Mouse (Mus musculus) kidney, postnatal 0 days (tissue): ENCODE measurements around the gene Dennd4a. TPM values are rescaled to one million over a fixed set of nuclear protein-coding genes. Genes with fewer than 3 reads are reported as not detected.

ENCODE experiments used
- ATAC-seq: fragments of 200-750 bp; cut with Nextera tagmentation; replicated peaks from 2 replicates; pipeline ENCODE4 v1.8.0; 2017; ENCODE audit warnings: low read depth, moderate number of reproducible peaks, moderate TSS enrichment, moderate library complexity; ENCODE audit not compliant: low FRiP score
- DNase-seq: peaks from one replicate; pipeline ENCODE4 v3.0.0-alpha.2; 2016; ENCODE audit warnings: low spot score
- H3K27ac ChIP-seq: fragments of 300-500 bp; sonication (generic); 2 replicates; pipeline ENCODE4 v1.5.1; 2014; ENCODE audit warnings: mild to moderate bottlenecking
- H3K27me3 ChIP-seq: fragments of 300-500 bp; sonication (generic); 2 replicates; pipeline ENCODE4 v1.6.1; 2014; ENCODE audit warnings: low read length, mixed read lengths; ENCODE audit not compliant: insufficient read depth
- H3K36me3 ChIP-seq: fragments of 300-500 bp; sonication (generic); 2 replicates; pipeline ENCODE4 v1.6.1; 2014; ENCODE audit warnings: low read length, mixed read lengths; ENCODE audit not compliant: insufficient read depth
- H3K4me1 ChIP-seq: fragments of 300-500 bp; sonication (generic); replicated peaks from 2 replicates; pipeline ENCODE4 v1.6.1; 2014; ENCODE audit warnings: antibody characterized with exemption, low read length, mixed read lengths; ENCODE audit not compliant: insufficient read depth
- H3K4me2 ChIP-seq: fragments of 300-500 bp; sonication (generic); 2 replicates; pipeline ENCODE4 v1.6.1; 2014; ENCODE audit warnings: mild to moderate bottlenecking, low read length, moderate library complexity, mixed read lengths
- H3K4me3 ChIP-seq: fragments of 300-500 bp; sonication (generic); replicated peaks from 2 replicates; pipeline ENCODE4 v1.5.1; 2014; ENCODE audit warnings: low read depth, low read length
- H3K9ac ChIP-seq: fragments of 300-500 bp; sonication (generic); 2 replicates; pipeline ENCODE4 v1.6.1; 2014; ENCODE audit warnings: low read depth, low read length
- H3K9me3 ChIP-seq: fragments of 300-500 bp; sonication (generic); replicated peaks from 2 replicates; pipeline ENCODE4 v1.6.1; 2016; ENCODE audit warnings: low read length, inconsistent platforms, mixed read lengths
- CTCF ChIP-seq: IDR thresholded peaks from 2 replicates; pipeline ENCODE4 v1.5.1; 2016; ENCODE audit warnings: antibody characterized with exemption, low read depth, mild to moderate bottlenecking, moderate library complexity
- WGBS: fragments of 180-500 bp; shearing (Covaris S2); extraction: QIAGEN DNeasy Blood & Tissue Kit; methylation state at CpG from one replicate; pipeline ENCODE4 v1.1.7; 2014; 5-methylcytosine and 5-hydroxymethylcytosine counted together
- polyA plus RNA-seq: library from polyadenylated mRNA; unstranded; fragments of >200 nt; fragmentation: Nextera tagmentation; extraction: Ambion mirVana; gene quantifications from 2 replicates; pipeline ENCODE4 v1.2.1, GENCODE M21; 2015

Gene Dennd4a
- polyA plus RNA-seq, 1 experiment from 2014 or later = 2.7 TPM

DNA sequence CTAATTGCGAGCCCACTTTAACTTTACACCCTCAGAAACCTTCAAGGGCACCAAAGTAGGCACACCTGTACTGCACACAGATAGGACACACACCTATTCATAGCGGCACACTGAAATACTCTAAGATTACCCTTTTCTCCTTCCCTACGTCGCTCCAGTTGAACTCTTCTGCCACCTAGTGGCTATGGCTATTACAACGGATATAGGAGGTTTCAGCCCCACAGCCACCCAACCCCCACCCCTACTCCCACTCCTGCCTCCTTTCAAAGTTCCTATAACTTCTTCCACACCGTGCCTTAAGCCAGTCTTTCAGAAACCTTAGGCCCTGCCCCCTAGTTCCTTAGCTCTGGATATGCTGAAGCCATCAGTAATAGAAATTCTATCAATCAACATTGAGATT, 125.4 kb downstream of the Dennd4a start:
- Histone ChIP-seq H3K27ac (no peak overlapping the region), H3K4me3 (no peak overlapping the region), H3K9ac (no peak overlapping the region), H3K4me2 (no peak overlapping the region), H3K4me1 (no peaks in the 10 kb centered on the region), H3K36me3 (no peaks in the 10 kb centered on the region), H3K27me3 (no peaks in the 10 kb centered on the region), H3K9me3 (no peaks in the 10 kb centered on the region)
- no peak for ATAC-seq
- 10% methylated on average over 6 of the region's 6 CpGs for WGBS
- TF ChIP-seq CTCF = peak; percentile 85
- DNase-seq = peak; percentile 83

DNA sequence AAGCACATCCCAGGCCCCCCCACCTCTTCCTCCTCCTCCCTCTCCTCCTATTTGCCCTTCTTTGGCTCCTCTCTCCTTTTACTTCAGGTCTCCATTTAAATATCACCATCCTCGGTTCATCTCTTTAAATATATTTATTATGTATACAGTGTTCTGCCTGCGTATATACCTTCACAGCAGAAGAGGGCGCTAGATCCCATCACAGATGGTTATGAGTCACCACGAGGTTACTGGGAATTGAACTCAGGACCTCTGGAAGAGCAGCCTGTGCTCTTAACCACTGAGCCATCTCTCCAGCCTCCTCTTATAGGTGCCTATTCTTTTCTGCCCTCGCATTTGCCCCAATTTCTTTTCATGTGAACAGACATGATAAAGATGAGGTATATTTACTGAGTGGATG, 126.4 kb downstream of the Dennd4a start:
- WGBS = 65% methylated on average over 5 of the region's 5 CpGs

DNA sequence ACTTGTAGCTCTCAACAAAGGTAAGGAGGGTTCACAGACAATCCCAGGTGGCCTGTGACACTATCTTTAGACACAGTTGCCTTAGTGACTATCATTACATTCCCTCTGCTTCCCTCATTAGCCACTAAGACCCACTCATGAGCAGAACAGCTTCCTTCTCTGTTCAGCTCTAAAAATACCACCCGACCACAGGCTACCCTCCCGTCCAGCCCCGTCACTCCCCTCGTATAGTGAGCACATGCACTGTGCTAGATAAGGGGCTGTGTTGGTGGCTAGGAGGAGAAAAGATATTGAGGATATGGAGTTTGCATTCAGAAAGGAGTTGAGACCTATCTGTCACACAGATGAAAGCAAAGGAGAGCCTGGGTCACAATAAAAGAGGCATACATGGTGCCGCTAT, 127.4 kb downstream of the Dennd4a start:
- Histone ChIP-seq H3K4me3 (no peak overlapping the region), H3K4me1 (no peaks in the 10 kb centered on the region), H3K9ac (no peak overlapping the region), H3K27ac (no peak overlapping the region), H3K9me3 (no peaks in the 10 kb centered on the region), H3K4me2 (no peak overlapping the region), H3K36me3 (no peaks in the 10 kb centered on the region), H3K27me3 (no peaks in the 10 kb centered on the region)
- WGBS = 78% methylated on average over 5 of the region's 5 CpGs
- no peak for ATAC-seq
- TF ChIP-seq CTCF = no peak
- DNase-seq = no peak

More for the DNA sequence above, 126.4 kb downstream of the Dennd4a start:
- no peaks in the 10 kb centered on the region for H3K27me3 ChIP-seq
- H3K9me3 ChIP-seq = no peaks in the 10 kb centered on the region
- no peak overlapping the region for H3K4me2 ChIP-seq
- H3K9ac ChIP-seq = no peak overlapping the region
- H3K4me1 ChIP-seq = no peaks in the 10 kb centered on the region
- ATAC-seq (no peak), DNase-seq (no peak)
- no peak overlapping the region for H3K4me3 ChIP-seq
- peak; percentile 23; the same call in 1 of the 2 replicates for TF ChIP-seq CTCF
- H3K27ac ChIP-seq = no peak overlapping the region
- H3K36me3 ChIP-seq = no peaks in the 10 kb centered on the region

DNA sequence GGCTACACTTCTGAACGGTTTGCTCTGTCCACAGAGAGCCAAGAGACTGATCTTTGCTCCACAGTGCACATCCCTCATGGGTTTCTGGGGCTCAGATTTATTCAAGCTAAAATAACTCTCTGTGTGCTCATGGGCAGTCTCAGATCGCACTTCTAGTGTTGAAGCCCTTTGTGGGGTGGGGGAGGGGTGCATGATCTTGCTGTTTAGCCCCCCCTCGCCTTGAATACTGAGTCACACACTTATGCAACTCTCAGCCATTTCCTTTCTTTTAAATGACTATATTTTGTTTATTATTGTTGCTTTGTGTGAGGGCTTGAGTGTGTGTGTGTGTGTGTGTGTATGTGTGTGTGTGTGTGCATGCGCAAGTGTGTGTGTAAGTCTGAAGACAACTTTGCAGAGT, 128.1 kb downstream of the Dennd4a start:
- WGBS = 51% methylated on average over 4 of the region's 4 CpGs
- ATAC-seq = no peak
- Histone ChIP-seq H3K36me3 (no peaks in the 10 kb centered on the region), H3K9ac (no peak overlapping the region), H3K4me3 (no peak overlapping the region), H3K27me3 (no peaks in the 10 kb centered on the region), H3K9me3 (no peaks in the 10 kb centered on the region), H3K27ac (no peak overlapping the region), H3K4me2 (no peak overlapping the region), H3K4me1 (0 out of 2 replicates have a peak, but pooled peaks cover 4% of the 10 kb centered on the region)
- no peak for TF ChIP-seq CTCF
- no peak for DNase-seq

DNA sequence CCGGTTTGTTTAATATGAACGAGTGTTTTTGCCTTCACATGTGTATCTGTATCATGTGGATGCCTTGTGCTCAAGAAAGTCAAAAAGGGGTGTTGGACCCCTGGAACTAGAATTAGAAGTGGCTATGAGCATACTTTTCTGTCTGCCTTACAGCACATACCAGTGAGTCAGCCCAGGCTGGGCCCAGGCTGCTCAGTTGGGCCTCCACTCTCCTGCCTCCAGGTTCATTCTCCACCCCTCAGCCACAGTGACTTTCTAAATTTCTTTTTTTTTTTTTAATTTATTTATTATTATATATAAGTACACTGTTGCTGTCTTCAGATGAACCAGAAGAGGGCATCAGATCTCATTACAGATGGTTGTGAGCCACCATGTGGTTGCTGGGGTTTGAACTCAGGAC, 128.7 kb downstream of the Dennd4a start:
- no peak for ATAC-seq
- no peak for TF ChIP-seq CTCF

DNA sequence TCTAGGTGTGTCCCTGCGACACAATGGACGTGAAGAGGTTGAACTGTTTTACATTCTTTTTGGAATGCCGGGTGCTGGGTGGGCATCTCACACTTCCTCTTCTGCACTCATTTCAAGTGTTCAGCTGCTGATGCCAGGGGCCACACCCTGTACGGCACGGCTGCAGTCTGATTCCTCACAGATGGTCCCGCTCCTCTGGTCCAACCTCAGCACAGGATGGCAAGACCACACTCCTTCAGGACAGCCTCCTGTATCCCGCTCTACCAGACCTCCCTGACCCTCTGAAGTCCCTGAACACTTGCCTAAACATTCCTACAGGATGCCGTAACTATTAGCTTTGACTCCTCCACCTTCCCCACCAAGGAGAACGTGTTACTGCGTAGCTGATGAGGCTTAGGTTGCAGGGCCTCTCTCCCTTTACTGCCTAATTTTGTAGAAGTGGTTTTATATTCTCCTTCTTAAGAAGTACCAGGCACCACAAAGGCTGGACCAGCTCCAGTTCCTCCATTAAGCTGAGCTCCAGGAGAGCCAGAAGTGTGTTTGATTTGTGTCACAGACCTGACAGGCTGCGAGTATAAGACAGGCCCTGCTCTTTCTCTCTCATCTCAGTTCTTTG, 129.7 kb downstream of the Dennd4a start:
- H3K27me3 ChIP-seq = no peaks in the 10 kb centered on the region
- no peak overlapping the region for H3K27ac ChIP-seq
- H3K4me3 ChIP-seq = no peak overlapping the region
- no peak overlapping the region for H3K9ac ChIP-seq
- no peaks in the 10 kb centered on the region for H3K36me3 ChIP-seq
- DNase-seq = no peak
- TF ChIP-seq CTCF = no peak
- no peak for ATAC-seq
- 0 out of 2 replicates have a peak, but pooled peaks cover 5% of the 10 kb centered on the region for H3K4me1 ChIP-seq
- no peaks in the 10 kb centered on the region for H3K9me3 ChIP-seq
- no peak overlapping the region for H3K4me2 ChIP-seq
- 47% methylated on average over 11 of the region's 11 CpGs for WGBS

More for the DNA sequence above, 128.7 kb downstream of the Dennd4a start:
- H3K4me2 ChIP-seq = no peak overlapping the region
- H3K36me3 ChIP-seq = no peaks in the 10 kb centered on the region
- no peak overlapping the region for H3K4me3 ChIP-seq
- 0 out of 2 replicates have a peak, but pooled peaks cover 5% of the 10 kb centered on the region for H3K4me1 ChIP-seq
- no peak overlapping the region for H3K27ac ChIP-seq
- WGBS = 84% methylated on average over 2 of the region's 2 CpGs
- no peaks in the 10 kb centered on the region for H3K27me3 ChIP-seq
- DNase-seq = no peak
- H3K9me3 ChIP-seq = no peaks in the 10 kb centered on the region
- H3K9ac ChIP-seq = no peak overlapping the region

DNA sequence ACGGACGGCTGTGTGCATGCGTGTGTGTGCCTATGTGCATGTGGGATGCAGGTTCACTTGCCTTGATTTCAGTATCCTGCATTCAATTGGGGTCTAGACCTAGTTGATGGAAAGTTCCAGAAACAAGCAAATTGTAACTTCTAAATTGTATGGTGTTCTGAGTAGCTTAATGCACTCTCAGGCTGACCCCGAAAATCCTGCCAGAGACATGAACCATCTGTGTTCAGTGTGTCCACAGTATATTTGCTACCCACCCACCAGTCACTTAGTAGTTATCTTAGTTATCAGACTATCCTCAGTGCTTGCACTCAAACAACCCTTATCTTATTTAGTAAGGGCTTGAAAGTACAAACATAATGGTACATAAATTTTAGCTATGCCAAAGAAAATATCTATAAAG, 130.5 kb downstream of the Dennd4a start:
- Histone ChIP-seq H3K9ac (no peak overlapping the region), H3K27ac (no peak overlapping the region), H3K36me3 (no peaks in the 10 kb centered on the region), H3K27me3 (no peaks in the 10 kb centered on the region), H3K4me3 (no peak overlapping the region), H3K4me2 (no peak overlapping the region), H3K9me3 (no peaks in the 10 kb centered on the region), H3K4me1 (0 out of 2 replicates have a peak, but pooled peaks cover 5% of the 10 kb centered on the region)
- TF ChIP-seq CTCF = no peak
- DNase-seq (no peak), ATAC-seq (no peak)
- WGBS = 75% methylated on average over 4 of the region's 4 CpGs
